Mouse (Mus musculus) left cerebral cortex, adult 6 months (tissue): Measurements from ENCODE around the gene Nhlrc4. TPM values are rescaled to one million over a fixed set of nuclear protein-coding genes. Genes with fewer than 3 reads are reported as not detected.

Source experiments
- long read RNA-seq, 2 experiments: library from polyadenylated mRNA; unstranded; transcript quantifications; one replicate each; pipeline ENCODE4 v2.0.0; 2019 to 2020
- polyA plus RNA-seq: library from polyadenylated mRNA; unstranded; fragments of <200 nt; fragmentation: Nextera tagmentation; gene quantifications from 2 replicates; pipeline ENCODE4 v1.2.3, GENCODE M21; 2021

Nhlrc4 gene
- polyA plus RNA-seq, result 0.26 and 0.48 TPM in 2 replicates
- long read RNA-seq, experiment 1, partial matches to known transcripts, result 1 of 6 reads
- long read RNA-seq, experiment 1, other reads (novel, unspliced or antisense), result 2 of 6 reads
- long read RNA-seq, experiment 2, result 0 reads

GRCm38 (mm10) chr17:25944366-25945163 lies at the start of gene Nhlrc4, which contains the start of gene Pigq:
Gene Nhlrc4 (minus strand): TSS chr17:25944961.
Gene Pigq (minus strand): TSS chr17:25944936.

GRCm38 (mm10) chr17:25985306-25986294 lies 40.8 kb upstream of the Nhlrc4 start, which contains the start of gene Capn15:
Gene Capn15 (minus strand): TSS chr17:25985796.

DNA sequence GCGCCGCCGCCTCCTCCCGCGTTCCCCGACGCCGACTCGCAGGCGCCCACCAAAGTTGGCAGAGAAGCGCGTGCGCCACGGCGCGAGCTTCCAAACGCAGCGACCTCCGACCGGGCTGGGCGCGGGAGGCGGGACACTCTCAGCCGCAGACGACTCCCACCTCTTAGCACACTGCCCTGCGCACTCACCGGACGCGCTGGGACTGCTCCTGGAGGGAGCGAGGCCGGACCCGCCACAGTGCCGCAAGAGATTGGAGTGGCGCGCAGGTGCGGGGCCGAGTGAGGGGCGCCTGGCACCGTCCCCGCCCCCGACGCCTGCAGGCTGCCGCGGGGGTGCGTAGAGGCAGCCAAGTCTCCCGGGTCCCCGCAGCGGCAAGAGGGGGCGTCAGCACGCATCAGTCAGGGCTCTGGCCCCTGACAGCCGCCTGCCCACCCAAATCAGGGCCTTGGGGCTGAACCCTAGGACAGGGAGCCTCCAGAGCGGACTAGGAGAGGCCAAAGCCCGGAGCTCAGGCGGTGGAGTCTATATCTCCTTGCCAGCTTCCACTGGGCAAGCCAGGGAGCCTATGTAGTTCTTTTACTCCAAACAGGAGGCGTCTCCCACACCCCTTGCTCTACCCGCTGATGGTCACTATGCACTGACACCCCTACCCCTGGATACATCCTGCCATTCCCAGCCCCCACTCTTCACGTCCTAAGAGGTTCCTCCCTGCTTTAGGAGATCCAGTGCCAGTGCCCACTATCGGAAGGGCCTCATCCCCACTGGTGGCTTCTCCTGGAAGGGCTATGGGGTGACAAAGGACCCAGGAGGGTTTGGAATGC lies 7.3 kb upstream of the Nhlrc4 start, which contains the start of gene A930017K11Rik:
TSS of gene A930017K11Rik (minus strand) at position 763 of the 821 bp plus-strand sequence.

GRCm38 (mm10) chr17:25919144-25919785 lies 25.5 kb downstream of the Nhlrc4 start, which contains the start of gene Rab40c:
Gene Rab40c (minus strand): TSS chr17:25919727.

Other genes starting within 250 kb of the Nhlrc4 start
- 835 and 992 TPM in 2 replicates for gene Gng13, start 227.8 kb downstream of the Nhlrc4 start, polyA plus RNA-seq
- gene Chtf18, start 217.5 kb downstream of the Nhlrc4 start, polyA plus RNA-seq, result 0.97 and 1.5 TPM in 2 replicates
- 59.3 and 64.4 TPM in 2 replicates for gene Rpusd1, start 217.3 kb downstream of the Nhlrc4 start, polyA plus RNA-seq
- gene Mslnl, start 208.9 kb downstream of the Nhlrc4 start, polyA plus RNA-seq, result 0.20 and 0.21 TPM in 2 replicates
- 0.72 and 1.0 TPM in 2 replicates for gene Msln, start 190.6 kb downstream of the Nhlrc4 start, polyA plus RNA-seq
- gene Narfl, start 171.2 kb downstream of the Nhlrc4 start, polyA plus RNA-seq, result 27.4 and 37.4 TPM in 2 replicates
- 114 and 123 TPM in 2 replicates for gene Haghl, start 159.3 kb downstream of the Nhlrc4 start, polyA plus RNA-seq
- gene Ccdc78, start 158.4 kb downstream of the Nhlrc4 start, polyA plus RNA-seq, result 0.31 and 0.39 TPM in 2 replicates
- gene Fam173a, start 152.1 kb downstream of the Nhlrc4 start, polyA plus RNA-seq, result 147 and 187 TPM in 2 replicates
- 4.0 and 5.4 TPM in 2 replicates for gene AC134908.4, start 149.3 kb downstream of the Nhlrc4 start, polyA plus RNA-seq
- gene Metrn, start 147.8 kb downstream of the Nhlrc4 start, polyA plus RNA-seq, result 11.7 and 12.8 TPM in 2 replicates
- gene Fbxl16, start 135.9 kb downstream of the Nhlrc4 start, polyA plus RNA-seq, result 213 and 331 TPM in 2 replicates
- gene Wdr24, start 121.3 kb downstream of the Nhlrc4 start, polyA plus RNA-seq, result 12.1 and 16.0 TPM in 2 replicates
- 31.5 and 33.5 TPM in 2 replicates for gene Jmjd8, start 116.1 kb downstream of the Nhlrc4 start, polyA plus RNA-seq
- 348 and 416 TPM in 2 replicates for gene Stub1, start 111.6 kb downstream of the Nhlrc4 start, polyA plus RNA-seq
- 10.7 and 55.8 TPM in 2 replicates for gene Rhbdl1, start 107.7 kb downstream of the Nhlrc4 start, polyA plus RNA-seq
- 1.4 and 5.1 TPM in 2 replicates for gene Gm20683, start 103.2 kb downstream of the Nhlrc4 start, polyA plus RNA-seq
- gene Rhot2, start 100.1 kb downstream of the Nhlrc4 start, polyA plus RNA-seq, result 7.3 and 8.2 TPM in 2 replicates
- gene Wdr90, start 83.5 kb downstream of the Nhlrc4 start, polyA plus RNA-seq, result 1.5 and 2.0 TPM in 2 replicates
- gene Mcrip2, start 76.2 kb downstream of the Nhlrc4 start, polyA plus RNA-seq, result 35.6 and 38.4 TPM in 2 replicates
- 65.7 and 79.7 TPM in 2 replicates for gene Mettl26, start 69.9 kb downstream of the Nhlrc4 start, polyA plus RNA-seq
- 0.06 and 0.07 TPM in 2 replicates for gene Wfikkn1, start 64.1 kb downstream of the Nhlrc4 start, polyA plus RNA-seq
- 8.7 and 18.7 TPM in 2 replicates for gene Rab40c, start 25.2 kb downstream of the Nhlrc4 start, polyA plus RNA-seq
- gene Pigq, start within 50 bp of the Nhlrc4 start, polyA plus RNA-seq, result 94.5 and 96.0 TPM in 2 replicates
- gene A930017K11Rik, start 7.6 kb upstream of the Nhlrc4 start, polyA plus RNA-seq, result 0.49 and 0.78 TPM in 2 replicates
- gene Capn15, start 40.8 kb upstream of the Nhlrc4 start, polyA plus RNA-seq, result 9.2 and 14.4 TPM in 2 replicates
- 7.5 and 13.3 TPM in 2 replicates for gene Rab11fip3, start 124.6 kb upstream of the Nhlrc4 start, polyA plus RNA-seq
- 39.5 and 46.4 TPM in 2 replicates for gene Decr2, start 145.4 kb upstream of the Nhlrc4 start, polyA plus RNA-seq
- 6.0 and 6.4 TPM in 2 replicates for gene Nme4, start 150.6 kb upstream of the Nhlrc4 start, polyA plus RNA-seq
- gene Tmem8, start 168.3 kb upstream of the Nhlrc4 start, polyA plus RNA-seq, result 3.1 TPM in 2 replicates
- 164 and 186 TPM in 2 replicates for gene Mrpl28, start 178.5 kb upstream of the Nhlrc4 start, polyA plus RNA-seq
- 2.6 and 2.9 TPM in 2 replicates for gene Axin1, start 193.7 kb upstream of the Nhlrc4 start, polyA plus RNA-seq